Mouse (Mus musculus) cerebellum, postnatal 25 days (tissue): ENCODE measurements around the gene Ndufb8.

Source experiments
- DNase-seq, 2 experiments: peaks; one replicate each; pipeline ENCODE4 v3.0.0; 2021; ENCODE audit warnings: mixed read lengths in 2 of 2

The Ndufb8 gene

GRCm38 (mm10) chr19:44554861-44555590, at the start of gene Ndufb8:
Gene Ndufb8 (minus strand): TSS chr19:44555440.
- DNase-seq = peak; percentile 99

GRCm38 (mm10) chr19:44594180-44594579, 38.9 kb upstream of the Ndufb8 start:
- DNase-seq = no peak

- DNase-seq = no peak
Measured at GRCm38 (mm10) chr19:44591638-44592037, 36.4 kb upstream of the Ndufb8 start.

DNA sequence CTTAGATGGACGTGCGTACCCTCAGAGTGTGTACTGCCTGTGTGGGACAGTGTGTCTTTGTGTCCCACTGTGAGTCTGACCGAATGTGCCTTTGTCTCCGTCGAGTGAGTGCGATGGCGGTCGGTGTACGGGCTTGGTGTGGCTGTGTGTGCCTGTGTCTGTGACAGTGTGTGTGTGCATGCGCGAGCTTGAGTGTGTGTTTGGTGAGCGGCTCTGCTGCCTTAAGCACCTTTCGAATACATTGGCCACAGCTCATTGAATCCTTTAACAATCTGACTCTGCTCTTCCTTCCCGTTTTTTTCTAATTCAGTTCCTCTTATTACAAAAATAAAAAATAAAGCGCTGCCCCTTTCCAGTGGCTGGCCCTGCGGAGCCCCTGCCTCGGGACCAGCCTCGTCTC, 35.8 kb upstream of the Ndufb8 start:
- DNase-seq = no peak

GRCm38 (mm10) chr19:44589591-44590223, 34.5 kb upstream of the Ndufb8 start:
- no peak for DNase-seq

- DNase-seq = no peak
Measured at GRCm38 (mm10) chr19:44588036-44588435, 32.8 kb upstream of the Ndufb8 start.

GRCm38 (mm10) chr19:44582638-44583309, 27.5 kb upstream of the Ndufb8 start:
- DNase-seq = peak; percentile 92 to 96

GRCm38 (mm10) chr19:44582103-44582502, 26.9 kb upstream of the Ndufb8 start:
- no peak for DNase-seq

DNA sequence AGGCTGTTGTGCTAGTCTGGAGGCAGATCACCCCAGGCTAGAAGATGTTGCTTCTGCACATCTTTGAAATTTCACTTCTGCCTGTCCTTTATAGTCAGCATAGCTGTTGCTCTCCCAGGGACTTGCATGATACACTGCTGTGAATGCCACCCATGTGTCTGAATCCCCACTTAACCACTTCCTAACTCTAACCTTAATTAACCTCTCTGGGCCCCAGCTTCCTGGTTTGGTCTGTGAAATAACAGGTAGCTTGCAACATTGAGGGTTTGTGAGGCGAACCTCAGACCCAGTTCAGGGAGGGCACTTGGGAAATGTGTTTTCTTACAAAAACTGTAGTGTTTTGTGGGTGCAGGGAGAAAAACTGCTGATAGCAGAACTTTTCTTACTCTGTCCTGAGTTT, 22.8 kb upstream of the Ndufb8 start:
- no peak for DNase-seq

DNA sequence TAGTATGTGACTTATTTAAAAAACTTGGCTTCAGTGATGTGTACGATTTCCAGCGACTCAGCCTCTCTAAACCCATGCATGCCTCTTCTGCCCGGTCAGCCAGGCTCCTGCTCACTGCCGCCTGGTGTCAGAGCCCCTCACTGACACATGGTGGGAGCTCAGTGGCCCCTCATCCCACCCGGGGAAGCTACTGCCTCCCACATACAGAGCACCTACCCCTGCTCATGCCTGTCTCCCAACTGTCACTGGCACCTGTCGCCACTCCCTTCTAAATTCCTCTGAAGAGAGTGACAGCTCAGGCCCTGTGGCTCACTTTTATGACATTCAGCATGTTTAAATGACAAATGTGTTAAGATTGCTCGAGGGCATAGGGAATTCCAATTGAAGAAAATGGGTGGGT, 21.0 kb upstream of the Ndufb8 start:
- DNase-seq = no peak

GRCm38 (mm10) chr19:44567763-44568162, 12.5 kb upstream of the Ndufb8 start:
- no peak for DNase-seq

- DNase-seq = no peak
Measured at GRCm38 (mm10) chr19:44564006-44564405, 8.8 kb upstream of the Ndufb8 start.

GRCm38 (mm10) chr19:44562652-44563206, 7.5 kb upstream of the Ndufb8 start, which contains the start of gene Hif1an:
Gene Hif1an (plus strand): TSS chr19:44562850.
- peak; percentile 96 to 97 for DNase-seq

- DNase-seq = no peak
Measured at GRCm38 (mm10) chr19:44554490-44554860, 765 bp downstream of the Ndufb8 start.

DNA sequence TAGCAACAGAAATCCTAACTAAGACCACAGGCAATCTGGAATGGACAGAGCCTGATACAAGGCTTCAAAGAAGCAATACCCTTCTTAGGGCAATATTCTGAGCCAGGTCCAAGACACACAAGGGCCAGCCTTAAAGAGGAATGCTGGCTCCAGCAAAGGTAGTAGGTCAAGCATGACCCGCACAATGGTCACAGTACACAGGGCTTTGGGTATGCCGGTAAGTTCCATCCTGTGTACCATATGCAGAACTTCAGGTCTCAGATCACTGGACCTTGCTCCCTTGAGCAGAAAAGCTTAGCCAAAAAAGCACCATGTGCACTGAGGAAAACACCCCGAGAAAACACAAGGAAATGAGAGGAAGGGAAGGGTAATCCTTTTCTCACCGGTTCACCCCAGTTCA, 2.0 kb downstream of the Ndufb8 start:
- no peak for DNase-seq

- no peak for DNase-seq
Measured at GRCm38 (mm10) chr19:44552731-44553130, 2.5 kb downstream of the Ndufb8 start, which contains the start of gene Gm20538. Gene Gm20538 (minus strand): TSS chr19:44552831.

GRCm38 (mm10) chr19:44545321-44546041, 9.8 kb downstream of the Ndufb8 start, which contains the start of gene Sec31b:
Gene Sec31b (minus strand): TSS chr19:44545864.
- peak; percentile 42 to 58 for DNase-seq

DNA sequence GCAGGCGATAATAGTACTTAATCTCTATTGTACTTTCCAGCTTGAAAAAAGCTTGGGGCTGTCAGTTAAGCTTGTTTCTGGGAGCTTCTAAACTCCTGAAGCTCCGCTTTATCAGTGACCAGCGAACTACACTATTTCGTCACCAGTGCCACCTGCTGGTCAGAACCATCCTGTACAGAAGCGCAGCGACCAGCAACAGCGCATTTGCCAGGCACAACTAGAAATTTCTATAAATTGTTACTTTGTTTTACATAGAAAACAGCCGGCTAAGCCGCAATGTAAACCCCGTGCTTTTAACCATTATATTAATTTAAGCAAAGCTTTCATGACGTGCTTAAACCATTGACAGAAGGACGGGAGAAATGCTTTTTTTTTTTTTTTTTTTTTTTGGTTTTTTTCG, 10.5 kb downstream of the Ndufb8 start:
- peak; percentile 73 to 85 for DNase-seq

- no peak for DNase-seq
Measured at GRCm38 (mm10) chr19:44544372-44544771, 10.9 kb downstream of the Ndufb8 start.

GRCm38 (mm10) chr19:44542694-44543178, 12.5 kb downstream of the Ndufb8 start:
- DNase-seq = no peak

GRCm38 (mm10) chr19:44537416-44537815, 17.8 kb downstream of the Ndufb8 start:
- no peak for DNase-seq

DNA sequence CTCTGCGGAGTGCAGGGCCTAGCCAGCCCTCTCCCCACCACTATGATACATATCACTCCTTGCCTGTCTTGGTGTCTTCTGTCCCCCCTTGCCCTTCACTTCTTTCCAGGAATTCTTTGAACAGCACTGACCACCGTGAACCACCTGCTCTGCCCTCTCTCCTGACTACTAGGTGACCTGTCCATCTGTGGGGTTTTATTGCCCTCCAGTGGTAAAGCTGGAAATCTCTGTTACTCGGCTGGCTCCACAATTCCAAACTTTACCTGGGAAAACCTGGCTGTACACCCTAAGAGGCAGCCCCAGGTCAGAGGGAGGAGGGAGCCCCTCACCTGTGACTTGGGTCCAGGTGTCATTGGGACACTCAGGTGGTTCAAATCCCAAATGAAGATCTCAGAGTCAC, 19.9 kb downstream of the Ndufb8 start:
- DNase-seq = peak in 1 of 2 experiments; percentile 37
